Mouse (Mus musculus) embryo, embryonic 10 days (tissue): ENCODE data around the gene Scamp4.
A peak's percentile ranks its signal among the peaks of the same experiment; 100 is the strongest.
"Not testable (repeated sequence)": the region's sequence is repeated elsewhere in the genome, so short reads cannot be mapped to it uniquely, and the experiment has no call there.

ENCODE experiments used
- DNase-seq: peaks from one replicate; pipeline ENCODE4 v3.0.0-alpha.2; 2015; ENCODE audit warnings: low spot score

Gene Scamp4

GRCm38 (mm10) chr10:80610116-80610785, 7.6 kb downstream of the Scamp4 start:
- DNase-seq: no peak

GRCm38 (mm10) chr10:80611024-80611423, 8.4 kb downstream of the Scamp4 start:
- DNase-seq: peak; percentile 57

- DNase-seq: no peak
Observed at GRCm38 (mm10) chr10:80611905-80612304, 9.2 kb downstream of the Scamp4 start.

- no peak for DNase-seq
Observed at GRCm38 (mm10) chr10:80613821-80614220, 11.1 kb downstream of the Scamp4 start.

- DNase-seq: no peak
Observed at GRCm38 (mm10) chr10:80614351-80614750, 11.7 kb downstream of the Scamp4 start.

GRCm38 (mm10) chr10:80618181-80618580, 15.5 kb downstream of the Scamp4 start:
- DNase-seq: peak; percentile 23

- DNase-seq: peak; percentile 49
Observed at GRCm38 (mm10) chr10:80619465-80620244, 17.0 kb downstream of the Scamp4 start.

GRCm38 (mm10) chr10:80620365-80620764, 17.7 kb downstream of the Scamp4 start:
- DNase-seq: no peak

- no peak for DNase-seq
Observed at GRCm38 (mm10) chr10:80620796-80621689, 18.4 kb downstream of the Scamp4 start.

GRCm38 (mm10) chr10:80621690-80621939, 18.9 kb downstream of the Scamp4 start:
- DNase-seq: no peak

GRCm38 (mm10) chr10:80621940-80622660, 19.4 kb downstream of the Scamp4 start:
- peak; percentile 100 for DNase-seq

GRCm38 (mm10) chr10:80622661-80623456, 20.2 kb downstream of the Scamp4 start, which contains the start of gene Csnk1g2:
Gene Csnk1g2 (plus strand): TSS chr10:80622838.
- DNase-seq: peak; percentile 43

- DNase-seq: peak; percentile 77
Observed at GRCm38 (mm10) chr10:80623457-80624191, 21.0 kb downstream of the Scamp4 start.

GRCm38 (mm10) chr10:80625764-80626163, 23.1 kb downstream of the Scamp4 start:
- DNase-seq: no peak

- peak; percentile 30 for DNase-seq
Observed at GRCm38 (mm10) chr10:80627685-80628084, 25.0 kb downstream of the Scamp4 start.

GRCm38 (mm10) chr10:80628925-80629324, 26.3 kb downstream of the Scamp4 start:
- no peak for DNase-seq

- no peak for DNase-seq
Observed at GRCm38 (mm10) chr10:80635345-80635744, 32.7 kb downstream of the Scamp4 start.

GRCm38 (mm10) chr10:80646936-80647335, 44.3 kb downstream of the Scamp4 start:
- DNase-seq: no peak

- DNase-seq: not testable (repeated sequence)
Observed at GRCm38 (mm10) chr10:80649910-80650309, 47.2 kb downstream of the Scamp4 start.

GRCm38 (mm10) chr10:80650392-80650791, 47.7 kb downstream of the Scamp4 start:
- DNase-seq: no peak
